Mouse (Mus musculus): ENCODE results near the gene Rap1gap2. TPM values are rescaled to one million over a fixed set of nuclear protein-coding genes. Genes with fewer than 3 reads are reported as not detected.
"Not testable (repeated sequence)": the region's sequence is repeated elsewhere in the genome, so short reads cannot be mapped to it uniquely, and the experiment has no call there.

The Rap1gap2 gene
- polyA plus RNA-seq, 1 experiment from 2014 or later, result 5.5 TPM

DNA sequence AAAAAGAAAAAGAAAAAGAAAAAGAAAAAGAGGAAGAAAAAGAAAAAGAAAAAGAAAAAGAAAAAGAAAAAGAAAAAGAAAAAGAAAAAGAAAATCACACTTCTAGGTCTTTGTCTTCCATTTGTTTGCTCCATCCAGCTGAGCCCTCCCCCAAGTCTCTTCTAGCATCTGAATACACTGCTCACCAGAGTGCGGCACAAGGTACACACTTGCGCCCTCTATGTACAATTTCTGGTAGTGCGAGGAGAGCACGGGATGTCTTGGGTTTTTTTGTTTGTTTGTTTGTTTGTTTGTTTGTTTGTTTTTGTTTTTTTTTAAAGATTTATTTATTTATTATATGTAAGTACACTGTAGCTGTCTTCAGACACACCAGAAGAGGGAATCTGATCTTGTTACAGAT is 29.4 kb downstream of the Rap1gap2 start:
- not testable (repeated sequence) for H3K4me1 ChIP-seq (ENCODE audit: insufficient read depth, low read length); H3K36me3 ChIP-seq (ENCODE audit: insufficient read depth, low read length); H3K9me3 ChIP-seq (ENCODE audit: low read length); H3K4me3 ChIP-seq (ENCODE audit: low read length); H3K4me2 ChIP-seq (replicated peaks; ENCODE audit: low read depth, low read length); H3K9ac ChIP-seq (replicated peaks; ENCODE audit: low read length); H3K27ac ChIP-seq (ENCODE audit: low read length); ATAC-seq (ENCODE audit: low FRiP score, low TSS enrichment); H3K27me3 ChIP-seq (ENCODE audit: insufficient read depth, low read length)
- WGBS, result 58% methylated on average over 4 of the region's 4 CpGs

DNA sequence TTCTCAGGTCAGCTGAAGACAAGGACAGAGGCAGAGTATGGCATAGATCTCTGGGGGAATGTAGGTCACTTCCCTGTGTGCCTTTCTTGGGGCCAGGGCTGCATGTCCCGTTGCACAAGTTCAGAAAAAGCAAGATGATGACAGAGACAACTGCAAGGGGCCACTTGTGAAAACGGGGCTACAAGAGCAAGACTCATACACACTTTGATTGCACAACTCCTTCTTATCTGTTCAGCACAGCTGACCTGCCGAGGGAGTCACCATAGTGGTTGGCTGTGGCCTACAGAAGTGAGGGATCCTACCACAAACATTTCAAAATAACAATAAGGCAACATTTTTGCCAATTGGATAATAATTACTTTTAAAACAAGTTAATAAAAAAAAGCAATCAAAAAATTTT is 33.6 kb downstream of the Rap1gap2 start:
- H3K9me3 ChIP-seq (ENCODE audit: low read length), result no peaks in the 10 kb centered on the region
- no peak overlapping the region for H3K27ac ChIP-seq (ENCODE audit: low read length)
- no peak overlapping the region for H3K4me3 ChIP-seq (ENCODE audit: low read length)
- no peaks in the 10 kb centered on the region for H3K36me3 ChIP-seq (ENCODE audit: insufficient read depth, low read length)
- no peak overlapping the region for H3K9ac ChIP-seq (replicated peaks; ENCODE audit: low read length)
- 68% methylated on average over 3 of the region's 3 CpGs for WGBS
- H3K4me1 ChIP-seq (ENCODE audit: insufficient read depth, low read length), result no peaks in the 10 kb centered on the region
- no peak for ATAC-seq (ENCODE audit: low FRiP score, low TSS enrichment)
- H3K4me2 ChIP-seq (replicated peaks; ENCODE audit: low read depth, low read length), result no peak overlapping the region
- no peaks in the 10 kb centered on the region for H3K27me3 ChIP-seq (ENCODE audit: insufficient read depth, low read length)

DNA sequence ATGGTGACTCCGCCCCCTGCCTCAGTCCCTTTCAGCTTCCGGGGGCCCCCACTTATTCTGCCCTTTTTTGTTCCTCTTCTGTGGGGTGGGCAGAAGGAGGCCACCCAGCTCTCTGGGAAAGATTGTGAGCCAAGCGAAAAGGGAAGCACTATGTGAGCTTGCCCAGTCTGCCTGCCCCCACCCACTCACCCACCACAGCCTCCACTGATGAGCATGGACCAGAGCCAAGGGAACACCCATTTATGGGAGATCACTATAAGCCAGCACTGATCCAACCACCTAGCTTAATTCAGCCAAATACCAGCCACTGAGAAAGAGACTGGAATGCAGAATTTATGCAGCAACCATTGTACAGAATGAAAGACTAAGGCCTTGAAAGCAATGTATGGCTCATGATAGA is 34.8 kb downstream of the Rap1gap2 start:
- Histone ChIP-seq H3K4me1 (ENCODE audit: insufficient read depth, low read length) (no peaks in the 10 kb centered on the region), H3K9ac (replicated peaks; ENCODE audit: low read length) (no peak overlapping the region), H3K36me3 (ENCODE audit: insufficient read depth, low read length) (no peaks in the 10 kb centered on the region), H3K4me2 (replicated peaks; ENCODE audit: low read depth, low read length) (no peak overlapping the region), H3K27ac (ENCODE audit: low read length) (no peak overlapping the region), H3K27me3 (ENCODE audit: insufficient read depth, low read length) (no peaks in the 10 kb centered on the region), H3K9me3 (ENCODE audit: low read length) (no peaks in the 10 kb centered on the region), H3K4me3 (ENCODE audit: low read length) (no peak overlapping the region)
- no peak for ATAC-seq (ENCODE audit: low FRiP score, low TSS enrichment)
- 81% methylated on average over 3 of the region's 3 CpGs for WGBS

DNA sequence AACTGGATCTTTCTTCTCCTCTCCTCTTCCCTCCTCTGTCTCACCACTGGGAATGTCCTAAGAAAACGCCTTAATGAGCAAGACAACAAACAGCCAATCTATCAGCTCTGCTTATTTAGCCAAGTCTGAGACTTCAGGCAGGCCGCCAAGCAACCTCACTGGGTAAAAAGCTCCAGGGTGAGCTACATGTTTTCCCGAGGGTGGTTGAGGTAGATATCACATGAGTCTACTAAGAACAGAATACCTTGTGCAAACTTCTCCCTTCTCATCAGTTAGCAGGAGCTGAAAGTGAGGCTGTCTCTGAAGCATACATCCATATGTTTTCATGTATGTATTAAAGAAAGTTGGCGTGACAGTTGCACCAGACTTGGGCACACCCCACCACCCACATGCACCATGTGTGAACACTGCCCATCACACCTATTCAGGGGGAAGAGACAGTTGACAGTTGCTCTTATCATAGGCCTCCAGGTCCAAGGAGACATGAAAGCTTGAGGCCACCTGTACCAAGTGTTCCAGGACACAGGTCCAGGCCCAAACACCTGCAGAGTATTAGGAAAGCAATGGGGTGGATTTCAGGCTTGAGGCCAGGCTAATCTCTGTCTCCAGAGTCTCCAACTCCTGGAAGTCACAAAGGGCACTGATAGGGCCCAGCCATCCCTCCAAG is 35.8 kb downstream of the Rap1gap2 start:
- no peak overlapping the region for H3K27ac ChIP-seq (ENCODE audit: low read length)
- no peaks in the 10 kb centered on the region for H3K27me3 ChIP-seq (ENCODE audit: insufficient read depth, low read length)
- no peak overlapping the region for H3K4me2 ChIP-seq (replicated peaks; ENCODE audit: low read depth, low read length)
- no peak overlapping the region for H3K9ac ChIP-seq (replicated peaks; ENCODE audit: low read length)
- no peak overlapping the region for H3K4me3 ChIP-seq (ENCODE audit: low read length)
- no peaks in the 10 kb centered on the region for H3K4me1 ChIP-seq (ENCODE audit: insufficient read depth, low read length)
- H3K36me3 ChIP-seq (ENCODE audit: insufficient read depth, low read length), result no peaks in the 10 kb centered on the region
- H3K9me3 ChIP-seq (ENCODE audit: low read length), result no peaks in the 10 kb centered on the region
- no peak for ATAC-seq (ENCODE audit: low FRiP score, low TSS enrichment)
- WGBS, result 71% methylated on average over 4 of the region's 4 CpGs

DNA sequence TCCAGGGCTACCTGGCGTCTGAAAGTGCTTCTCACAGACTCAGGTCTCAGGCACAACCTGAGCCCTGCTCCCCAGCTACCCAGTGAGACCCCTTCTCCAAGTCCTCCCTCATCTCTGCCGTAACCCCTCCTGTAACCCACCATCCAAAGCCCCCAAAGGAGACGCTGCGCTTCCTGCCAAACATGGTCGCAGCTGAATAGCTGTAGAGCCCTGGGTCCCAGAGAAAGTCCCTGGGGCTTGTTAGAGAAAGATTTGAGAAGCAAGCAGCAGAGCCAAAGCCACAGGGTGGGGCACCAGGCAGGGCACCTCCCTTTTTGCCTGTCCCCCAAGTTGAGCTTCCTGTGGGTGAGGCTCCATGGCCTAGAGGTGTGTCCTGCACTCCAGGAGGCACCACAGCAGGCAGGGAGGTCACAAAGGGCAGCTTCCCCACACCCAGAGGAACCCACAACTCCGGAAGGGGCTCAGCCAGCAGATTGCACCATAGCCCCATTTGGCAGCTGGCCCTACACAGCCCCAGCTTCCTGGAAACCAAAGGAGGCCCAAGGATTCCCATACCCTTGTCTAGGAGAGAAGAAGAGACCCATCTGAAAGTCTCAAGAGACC is 38.2 kb downstream of the Rap1gap2 start:
- no peaks in the 10 kb centered on the region for H3K36me3 ChIP-seq (ENCODE audit: insufficient read depth, low read length)
- 76% methylated on average over 6 of the region's 6 CpGs for WGBS
- H3K27me3 ChIP-seq (ENCODE audit: insufficient read depth, low read length), result no peaks in the 10 kb centered on the region
- H3K27ac ChIP-seq (ENCODE audit: low read length), result no peak overlapping the region
- ATAC-seq (ENCODE audit: low FRiP score, low TSS enrichment), result no peak
- H3K9me3 ChIP-seq (ENCODE audit: low read length), result no peaks in the 10 kb centered on the region
- no peaks in the 10 kb centered on the region for H3K4me1 ChIP-seq (ENCODE audit: insufficient read depth, low read length)
- H3K9ac ChIP-seq (replicated peaks; ENCODE audit: low read length), result no peak overlapping the region
- H3K4me2 ChIP-seq (replicated peaks; ENCODE audit: low read depth, low read length), result no peak overlapping the region
- no peak overlapping the region for H3K4me3 ChIP-seq (ENCODE audit: low read length)

DNA sequence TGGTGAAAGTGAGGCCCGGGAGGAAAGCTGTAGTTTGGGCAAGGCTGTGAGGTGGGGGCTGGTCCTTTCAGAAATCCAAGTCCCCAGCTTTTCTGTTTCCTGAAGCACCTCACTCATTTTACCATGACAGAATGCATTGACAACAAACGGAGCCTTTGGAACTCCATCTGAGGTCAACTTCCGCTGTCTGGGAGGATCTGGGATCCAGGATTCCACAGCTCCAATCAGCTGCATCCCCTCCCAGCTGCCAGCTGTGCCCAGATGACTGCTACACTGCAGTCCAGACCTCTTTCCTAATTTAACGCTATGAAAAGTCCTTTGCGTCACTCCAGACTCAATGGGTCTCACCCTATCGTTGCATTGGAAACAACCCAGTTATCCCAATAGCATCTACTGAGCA is 41.0 kb downstream of the Rap1gap2 start:
- Histone ChIP-seq H3K4me3 (ENCODE audit: low read length) (no peak overlapping the region), H3K9me3 (ENCODE audit: low read length) (no peaks in the 10 kb centered on the region), H3K36me3 (ENCODE audit: insufficient read depth, low read length) (no peaks in the 10 kb centered on the region), H3K27ac (ENCODE audit: low read length) (no peak overlapping the region), H3K27me3 (ENCODE audit: insufficient read depth, low read length) (no peaks in the 10 kb centered on the region), H3K9ac (replicated peaks; ENCODE audit: low read length) (no peak overlapping the region), H3K4me1 (ENCODE audit: insufficient read depth, low read length) (no peaks in the 10 kb centered on the region), H3K4me2 (replicated peaks; ENCODE audit: low read depth, low read length) (no peak overlapping the region)
- ATAC-seq (ENCODE audit: low FRiP score, low TSS enrichment), result no peak
- WGBS, result 64% methylated on average over 6 of the region's 6 CpGs

DNA sequence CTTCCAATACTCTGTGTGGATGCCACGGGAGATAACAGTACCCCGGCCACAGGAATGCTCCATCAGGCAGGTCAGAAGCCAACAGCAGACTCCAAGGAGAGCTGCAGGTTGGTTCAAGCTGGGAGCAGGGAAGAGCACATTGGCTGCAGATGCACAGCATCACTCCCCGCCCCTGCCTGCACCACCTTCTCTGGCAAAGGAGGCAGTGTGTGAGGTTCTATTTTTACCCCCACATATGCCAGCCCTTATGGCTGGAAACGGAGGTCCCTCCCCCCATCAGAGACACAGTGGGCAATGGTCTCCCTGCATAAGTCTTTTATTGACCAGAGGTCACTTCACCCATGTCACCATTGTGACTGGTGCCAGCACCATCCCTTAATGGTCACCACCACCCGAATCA is 42.3 kb downstream of the Rap1gap2 start:
- ATAC-seq (ENCODE audit: low FRiP score, low TSS enrichment), result no peak
- H3K9ac ChIP-seq (replicated peaks; ENCODE audit: low read length), result no peak overlapping the region
- H3K27ac ChIP-seq (ENCODE audit: low read length), result no peak overlapping the region
- no peaks in the 10 kb centered on the region for H3K4me1 ChIP-seq (ENCODE audit: insufficient read depth, low read length)
- H3K4me2 ChIP-seq (replicated peaks; ENCODE audit: low read depth, low read length), result no peak overlapping the region
- H3K27me3 ChIP-seq (ENCODE audit: insufficient read depth, low read length), result no peaks in the 10 kb centered on the region
- WGBS, result 85% methylated on average over 5 of the region's 5 CpGs
- H3K36me3 ChIP-seq (ENCODE audit: insufficient read depth, low read length), result no peaks in the 10 kb centered on the region
- H3K4me3 ChIP-seq (ENCODE audit: low read length), result no peak overlapping the region
- no peaks in the 10 kb centered on the region for H3K9me3 ChIP-seq (ENCODE audit: low read length)

DNA sequence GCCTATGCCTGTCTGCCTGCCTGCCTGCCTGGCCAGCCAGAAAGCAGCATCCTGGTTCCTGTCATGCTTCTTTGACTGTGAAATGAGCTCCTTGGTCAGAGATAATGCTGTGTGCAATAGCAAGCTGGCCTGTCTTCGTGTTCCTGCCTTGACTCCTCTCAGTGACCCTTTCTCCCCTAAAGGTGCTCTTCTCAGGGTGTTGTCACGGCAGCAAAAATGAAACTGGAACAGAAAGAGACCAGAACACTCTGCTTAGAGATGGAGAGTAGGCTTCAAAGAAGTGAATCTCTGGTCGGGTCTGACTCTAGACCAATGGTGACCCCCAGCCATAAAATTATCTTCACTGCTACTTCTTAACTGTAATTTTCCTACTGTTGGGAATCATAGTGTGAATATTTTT is 42.7 kb downstream of the Rap1gap2 start:
- Histone ChIP-seq H3K9ac (replicated peaks; ENCODE audit: low read length) (no peak overlapping the region), H3K4me3 (ENCODE audit: low read length) (no peak overlapping the region), H3K9me3 (ENCODE audit: low read length) (no peaks in the 10 kb centered on the region), H3K27me3 (ENCODE audit: insufficient read depth, low read length) (no peaks in the 10 kb centered on the region), H3K4me2 (replicated peaks; ENCODE audit: low read depth, low read length) (no peak overlapping the region), H3K4me1 (ENCODE audit: insufficient read depth, low read length) (no peaks in the 10 kb centered on the region), H3K36me3 (ENCODE audit: insufficient read depth, low read length) (no peaks in the 10 kb centered on the region), H3K27ac (ENCODE audit: low read length) (no peak overlapping the region)
- WGBS, result 53% methylated on average over 3 of the region's 3 CpGs
- ATAC-seq (ENCODE audit: low FRiP score, low TSS enrichment), result no peak

DNA sequence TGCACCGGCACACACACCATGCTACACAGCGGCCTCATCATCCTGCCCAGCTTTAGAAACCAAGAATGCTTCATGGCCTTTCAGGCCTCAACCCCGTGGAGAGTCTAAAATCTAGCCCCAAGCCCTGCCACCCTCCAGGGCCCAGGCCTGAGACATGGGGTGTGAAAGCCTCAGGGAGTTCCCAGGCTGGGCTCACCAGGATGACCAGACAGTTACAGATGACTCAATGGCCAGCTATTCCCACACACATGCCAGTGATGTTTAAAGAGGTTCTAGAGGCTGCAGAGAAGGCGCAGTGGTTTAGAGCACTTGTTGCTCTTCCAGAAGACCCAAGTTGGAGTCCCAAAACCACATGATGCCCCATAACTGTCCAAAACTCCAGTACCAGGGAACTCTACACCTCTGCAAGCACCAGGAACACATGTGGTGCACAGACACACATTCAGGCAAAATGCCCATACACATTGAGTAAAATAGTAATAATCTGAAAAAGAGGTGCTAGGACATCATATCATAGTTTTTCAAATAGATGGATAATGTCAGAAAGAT is 44.3 kb downstream of the Rap1gap2 start:
- no peak overlapping the region for H3K27ac ChIP-seq (ENCODE audit: low read length)
- no peak for ATAC-seq (ENCODE audit: low FRiP score, low TSS enrichment)
- H3K4me1 ChIP-seq (ENCODE audit: insufficient read depth, low read length), result no peaks in the 10 kb centered on the region
- H3K27me3 ChIP-seq (ENCODE audit: insufficient read depth, low read length), result no peaks in the 10 kb centered on the region
- 86% methylated on average over 4 of the region's 4 CpGs for WGBS
- no peak overlapping the region for H3K4me3 ChIP-seq (ENCODE audit: low read length)
- H3K9ac ChIP-seq (replicated peaks; ENCODE audit: low read length), result no peak overlapping the region
- H3K4me2 ChIP-seq (replicated peaks; ENCODE audit: low read depth, low read length), result no peak overlapping the region
- no peaks in the 10 kb centered on the region for H3K9me3 ChIP-seq (ENCODE audit: low read length)
- H3K36me3 ChIP-seq (ENCODE audit: insufficient read depth, low read length), result no peaks in the 10 kb centered on the region

DNA sequence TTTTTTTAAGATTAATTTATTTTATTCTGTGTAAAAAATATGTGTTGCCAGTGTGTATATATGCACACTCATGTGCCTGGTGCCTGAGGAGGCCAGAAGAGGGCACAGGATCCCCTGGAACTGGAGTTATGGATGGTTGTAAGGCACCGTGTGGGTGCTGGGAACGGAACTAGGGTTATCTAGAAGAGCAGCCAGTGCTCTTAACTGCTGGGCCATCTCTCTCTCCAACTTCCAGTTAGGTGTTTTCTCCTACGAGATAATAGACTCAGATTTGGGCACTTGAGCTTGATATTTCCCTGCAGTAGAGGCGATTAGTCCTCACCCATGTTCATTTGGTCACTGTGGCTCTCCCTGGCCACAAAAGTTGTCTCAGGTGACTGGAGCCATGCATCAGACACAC is 49.3 kb downstream of the Rap1gap2 start:
- H3K4me2 ChIP-seq (replicated peaks; ENCODE audit: low read depth, low read length), result no peak overlapping the region
- H3K27ac ChIP-seq (ENCODE audit: low read length), result no peak overlapping the region
- no peak overlapping the region for H3K9ac ChIP-seq (replicated peaks; ENCODE audit: low read length)
- ATAC-seq (ENCODE audit: low FRiP score, low TSS enrichment), result no peak
- H3K27me3 ChIP-seq (ENCODE audit: insufficient read depth, low read length), result no peaks in the 10 kb centered on the region
- 87% methylated on average over 4 of the region's 4 CpGs for WGBS
- H3K4me3 ChIP-seq (ENCODE audit: low read length), result no peak overlapping the region
- no peaks in the 10 kb centered on the region for H3K36me3 ChIP-seq (ENCODE audit: insufficient read depth, low read length)
- no peaks in the 10 kb centered on the region for H3K9me3 ChIP-seq (ENCODE audit: low read length)
- peaks cover 27% of the 10 kb centered on the region for H3K4me1 ChIP-seq (ENCODE audit: insufficient read depth, low read length)
